Mouse (Mus musculus) myocyte (in vitro differentiated cells): ENCODE results near the gene Trip11. TPM values are rescaled to one million over a fixed set of nuclear protein-coding genes. Genes with fewer than 3 reads are reported as not detected.

Source experiments
- H3K27me3 ChIP-seq: one replicate; pipeline ENCODE4 v1.6.1; 2011; ENCODE audit not compliant: control insufficient read depth, insufficient read depth, insufficient read length
- H3K36me3 ChIP-seq: one replicate; pipeline ENCODE4 v1.6.1; 2011; ENCODE audit not compliant: control insufficient read depth, insufficient read depth
- H3K4me2 ChIP-seq: one replicate; pipeline ENCODE4 v1.6.1; 2011; ENCODE audit warnings: low read depth, control low read depth
- H3K4me3 ChIP-seq: one replicate; pipeline ENCODE4 v1.5.1; 2011; ENCODE audit warnings: mild to moderate bottlenecking, control low read depth, moderate library complexity
- H3K79me2 ChIP-seq: one replicate; pipeline ENCODE4 v1.6.1; 2011; ENCODE audit not compliant: control insufficient read depth, insufficient read depth
- H3ac ChIP-seq: one replicate; pipeline ENCODE4 v1.6.1; 2011; ENCODE audit not compliant: control insufficient read depth, insufficient read length
- CEBPB ChIP-seq: IDR thresholded peaks from 2 replicates; pipeline ENCODE4 v1.6.1; 2011; ENCODE audit warnings: mild to moderate bottlenecking, moderate library complexity; ENCODE audit not compliant: poor library complexity, insufficient read depth, severe bottlenecking
- E2F4 ChIP-seq: IDR thresholded peaks from one replicate; pipeline ENCODE4 v1.6.1; 2011; ENCODE audit warnings: mild to moderate bottlenecking, control low read depth, moderate library complexity; ENCODE audit not compliant: insufficient read depth
- MAX ChIP-seq: IDR thresholded peaks from one replicate; pipeline ENCODE4 v1.6.1; 2011; ENCODE audit warnings: low read depth, mild to moderate bottlenecking, control low read depth
- MYOD1 ChIP-seq, 3 experiments: IDR thresholded peaks; one replicate each; pipeline ENCODE4 v1.6.1; 2011; ENCODE audit warnings: control low read depth in 2 of 3, low read depth in 2 of 3, mild to moderate bottlenecking in 2 of 3, moderate library complexity in 1 of 3; ENCODE audit not compliant: insufficient read length in 2 of 3, control insufficient read depth in 1 of 3
- MYOG ChIP-seq, 3 experiments: IDR thresholded peaks; one replicate each; pipeline ENCODE4 v1.6.1; 2011; ENCODE audit warnings: control low read depth in 2 of 3, low read depth in 2 of 3, mild to moderate bottlenecking in 2 of 3; ENCODE audit not compliant: insufficient read length in 2 of 3, control insufficient read depth in 1 of 3, insufficient read depth in 1 of 3
- POLR2A ChIP-seq: IDR thresholded peaks from one replicate; pipeline ENCODE4 v1.6.1; 2011; ENCODE audit warnings: low read depth, mild to moderate bottlenecking, control low read depth, moderate library complexity; ENCODE audit not compliant: insufficient read length
- POLR2AphosphoS2 ChIP-seq: IDR thresholded peaks from one replicate; pipeline ENCODE4 v1.6.1; 2011; ENCODE audit warnings: low read depth, control low read depth; ENCODE audit not compliant: insufficient read length
- REST ChIP-seq: IDR thresholded peaks from one replicate; pipeline ENCODE4 v1.6.1; 2011; ENCODE audit warnings: mild to moderate bottlenecking, control low read depth, moderate library complexity; ENCODE audit not compliant: insufficient read depth, insufficient read length
- SRF ChIP-seq: IDR thresholded peaks from one replicate; pipeline ENCODE4 v1.6.1; 2011; ENCODE audit warnings: low read depth; ENCODE audit not compliant: control insufficient read depth, insufficient read length
- TCF12 ChIP-seq: IDR thresholded peaks from one replicate; pipeline ENCODE4 v1.6.1; 2011; ENCODE audit warnings: mild to moderate bottlenecking, control low read depth; ENCODE audit not compliant: poor library complexity, insufficient read depth, severe bottlenecking
- TCF3 ChIP-seq: IDR thresholded peaks from one replicate; pipeline ENCODE4 v1.6.1; 2011; ENCODE audit warnings: low read depth, control low read depth; ENCODE audit not compliant: insufficient read length
- USF1 ChIP-seq: IDR thresholded peaks from one replicate; pipeline ENCODE4 v1.6.1; 2011; ENCODE audit warnings: low read depth, mild to moderate bottlenecking, control low read depth, moderate library complexity
- polyA plus RNA-seq: library from polyadenylated mRNA; unstranded; fragments of >200 nt; fragmentation: generic; extraction: Trizol; gene quantifications from one replicate; pipeline ENCODE4 v1.2.1, GENCODE M21; 2012; ENCODE audit warnings: missing spikeins

Gene Trip11
- polyA plus RNA-seq, 1 experiment, result 3.0 TPM

GRCm38 (mm10) chr12:101792684-101793083 lies 120.4 kb downstream of the Trip11 start:
- H3K4me2 ChIP-seq, result no peak overlapping the region
- H3K79me2 ChIP-seq, result no peaks in the 10 kb centered on the region
- no peak overlapping the region for H3K4me3 ChIP-seq
- no peak for TF ChIP-seq CEBPB
- no peak for TF ChIP-seq MYOG (IDR thresholded peaks at IDR 0.05; ENCODE audit: control insufficient read depth in 1 of 3, insufficient read depth in 1 of 3, insufficient read length in 2 of 3, low read depth in 2 of 3)
- TF ChIP-seq POLR2AphosphoS2, result no peak
- no peak for TF ChIP-seq MYOD1 (IDR thresholded peaks at IDR 0.05; ENCODE audit: control insufficient read depth in 1 of 3, insufficient read length in 2 of 3, low read depth in 2 of 3)
- TF ChIP-seq E2F4, result no peak
- TF ChIP-seq TCF12, result no peak
- TF ChIP-seq TCF3, result no peak
- TF ChIP-seq USF1, result no peak
- no peak for TF ChIP-seq MAX
- no peak for TF ChIP-seq POLR2A
- no peak for TF ChIP-seq REST
- TF ChIP-seq SRF, result no peak
- H3K36me3 ChIP-seq, result no peaks in the 10 kb centered on the region
- H3K27me3 ChIP-seq, result no peaks in the 10 kb centered on the region
- H3ac ChIP-seq, result no peak overlapping the region

- Histone ChIP-seq H3ac (no peak overlapping the region), H3K36me3 (no peaks in the 10 kb centered on the region), H3K79me2 (no peaks in the 10 kb centered on the region), H3K27me3 (no peaks in the 10 kb centered on the region), H3K4me3 (no peak overlapping the region), H3K4me2 (no peak overlapping the region)
- TF ChIP-seq POLR2AphosphoS2 (no peak), MYOD1 (IDR thresholded peaks at IDR 0.05; ENCODE audit: control insufficient read depth in 1 of 3, insufficient read length in 2 of 3, low read depth in 2 of 3) (no peak), POLR2A (no peak), CEBPB (no peak), MAX (no peak), TCF12 (no peak), USF1 (no peak), MYOG (IDR thresholded peaks at IDR 0.05; ENCODE audit: control insufficient read depth in 1 of 3, insufficient read depth in 1 of 3, insufficient read length in 2 of 3, low read depth in 2 of 3) (no peak), SRF (no peak), REST (no peak), E2F4 (no peak), TCF3 (no peak)
Measured at GRCm38 (mm10) chr12:101789767-101790166, 123.3 kb downstream of the Trip11 start.

GRCm38 (mm10) chr12:101789250-101789649 lies 123.8 kb downstream of the Trip11 start:
- Histone ChIP-seq H3ac (no peak overlapping the region), H3K4me3 (no peak overlapping the region), H3K4me2 (no peak overlapping the region), H3K27me3 (no peaks in the 10 kb centered on the region), H3K36me3 (no peaks in the 10 kb centered on the region), H3K79me2 (no peaks in the 10 kb centered on the region)
- no peak for TF ChIP-seq SRF
- no peak for TF ChIP-seq REST
- no peak for TF ChIP-seq MYOD1 (IDR thresholded peaks at IDR 0.05; ENCODE audit: control insufficient read depth in 1 of 3, insufficient read length in 2 of 3, low read depth in 2 of 3)
- no peak for TF ChIP-seq MYOG (IDR thresholded peaks at IDR 0.05; ENCODE audit: control insufficient read depth in 1 of 3, insufficient read depth in 1 of 3, insufficient read length in 2 of 3, low read depth in 2 of 3)
- no peak for TF ChIP-seq TCF3
- no peak for TF ChIP-seq E2F4
- TF ChIP-seq USF1, result no peak
- no peak for TF ChIP-seq TCF12
- no peak for TF ChIP-seq CEBPB
- TF ChIP-seq POLR2AphosphoS2, result no peak

Other genes starting within 250 kb of the Trip11 start
- gene Tc2n, start 194.7 kb downstream of the Trip11 start, polyA plus RNA-seq, result not detected
- 44.9 TPM for gene Fbln5, start 94.2 kb downstream of the Trip11 start, polyA plus RNA-seq
- gene Atxn3, start 45.0 kb upstream of the Trip11 start, polyA plus RNA-seq, result 2.8 TPM
- gene Cpsf2, start 62.7 kb upstream of the Trip11 start, polyA plus RNA-seq, result 11.0 TPM
- 0.01 TPM for gene Slc24a4, start 215.5 kb upstream of the Trip11 start, polyA plus RNA-seq